Mouse (Mus musculus) testis, postnatal 14 days (tissue): ENCODE measurements around the gene Sesn1.
"Not testable (repeated sequence)": the region's sequence is repeated elsewhere in the genome, so short reads cannot be mapped to it uniquely, and the experiment has no call there.

Experiments used
- DNase-seq: peaks from one replicate; pipeline ENCODE4 v3.0.0; 2021; ENCODE audit warnings: low spot score

Sesn1 gene

GRCm38 (mm10) chr10:41821171-41821570 is 11.4 kb downstream of the Sesn1 start:
- no peak for DNase-seq

- DNase-seq = no peak
Observed at GRCm38 (mm10) chr10:41822573-41823281, 13.0 kb downstream of the Sesn1 start.

GRCm38 (mm10) chr10:41823282-41823675 is 13.5 kb downstream of the Sesn1 start:
- DNase-seq = not testable (repeated sequence)

- no peak for DNase-seq
Observed at GRCm38 (mm10) chr10:41823916-41824315, 14.2 kb downstream of the Sesn1 start.

- no peak for DNase-seq
Observed at GRCm38 (mm10) chr10:41825041-41825440, 15.3 kb downstream of the Sesn1 start.

GRCm38 (mm10) chr10:41825996-41826395 is 16.3 kb downstream of the Sesn1 start:
- no peak for DNase-seq

- DNase-seq = no peak
Observed at GRCm38 (mm10) chr10:41826526-41827116, 16.9 kb downstream of the Sesn1 start.

- no peak for DNase-seq
Observed at GRCm38 (mm10) chr10:41827784-41828183, 18.0 kb downstream of the Sesn1 start.

- no peak for DNase-seq
Observed at GRCm38 (mm10) chr10:41829191-41829590, 19.5 kb downstream of the Sesn1 start.

GRCm38 (mm10) chr10:41829980-41830379 is 20.2 kb downstream of the Sesn1 start:
- DNase-seq = no peak

GRCm38 (mm10) chr10:41830445-41830844 is 20.7 kb downstream of the Sesn1 start:
- DNase-seq = no peak

- no peak for DNase-seq
Observed at GRCm38 (mm10) chr10:41830851-41831522, 21.3 kb downstream of the Sesn1 start.

GRCm38 (mm10) chr10:41832191-41832590 is 22.5 kb downstream of the Sesn1 start:
- no peak for DNase-seq

GRCm38 (mm10) chr10:41834131-41834530 is 24.4 kb downstream of the Sesn1 start:
- no peak for DNase-seq

GRCm38 (mm10) chr10:41838911-41839310 is 29.2 kb downstream of the Sesn1 start:
- DNase-seq = no peak

GRCm38 (mm10) chr10:41847737-41848136 is 38.0 kb downstream of the Sesn1 start:
- DNase-seq = no peak

- DNase-seq = no peak
Observed at GRCm38 (mm10) chr10:41848721-41849120, 39.0 kb downstream of the Sesn1 start.

- DNase-seq = no peak
Observed at GRCm38 (mm10) chr10:41859820-41860219, 50.1 kb downstream of the Sesn1 start.

- no peak for DNase-seq
Observed at GRCm38 (mm10) chr10:41860275-41860688, 50.5 kb downstream of the Sesn1 start.

- no peak for DNase-seq
Observed at GRCm38 (mm10) chr10:41863053-41863452, 53.3 kb downstream of the Sesn1 start.

- no peak for DNase-seq
Observed at GRCm38 (mm10) chr10:41866069-41866837, 56.5 kb downstream of the Sesn1 start.

- no peak for DNase-seq
Observed at GRCm38 (mm10) chr10:41866838-41867154, 57.1 kb downstream of the Sesn1 start.

- DNase-seq = no peak
Observed at GRCm38 (mm10) chr10:41867956-41868355, 58.2 kb downstream of the Sesn1 start.
